Mouse (Mus musculus) CD8-positive naive resting alpha-beta T cell, adult 2 months (primary cell): ENCODE measurements around the gene Sgms1.

Experiments used
- DNase-seq, 2 experiments: peaks; one replicate each; pipeline ENCODE4 v3.0.0; 2022; ENCODE audit warnings: low read depth in 2 of 2, low spot score in 2 of 2

Sgms1 gene

DNA sequence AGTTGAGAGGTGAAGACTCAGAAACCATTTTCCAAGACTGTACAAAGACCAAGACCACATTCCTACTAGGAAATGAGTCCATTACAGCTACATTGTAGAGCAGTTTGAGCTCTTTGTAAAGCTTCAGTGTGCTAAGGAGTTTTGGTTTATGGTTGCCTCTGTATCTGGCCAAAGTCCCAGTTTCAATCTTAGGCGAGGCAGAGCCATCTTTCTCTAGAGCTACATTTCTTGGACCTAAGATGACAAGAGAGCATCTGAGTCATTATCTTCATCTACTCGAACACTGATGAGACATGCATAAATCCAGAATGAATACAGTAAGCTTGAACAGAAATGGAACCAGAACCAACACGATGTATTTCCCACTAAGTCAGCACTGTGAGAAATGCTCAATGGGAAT, 87.9 kb downstream of the Sgms1 start:
- no peak for DNase-seq

- DNase-seq: no peak
Observed at GRCm38 (mm10) chr19:32298221-32298620, 91.3 kb downstream of the Sgms1 start.

GRCm38 (mm10) chr19:32296863-32297262, 92.7 kb downstream of the Sgms1 start:
- DNase-seq: no peak

GRCm38 (mm10) chr19:32295581-32295980, 93.9 kb downstream of the Sgms1 start:
- no peak for DNase-seq

- no peak for DNase-seq
Observed at GRCm38 (mm10) chr19:32292782-32293776, 96.4 kb downstream of the Sgms1 start.

GRCm38 (mm10) chr19:32292067-32292739, 97.3 kb downstream of the Sgms1 start:
- DNase-seq: peak; percentile 37

GRCm38 (mm10) chr19:32291130-32291529, 98.4 kb downstream of the Sgms1 start:
- DNase-seq: no peak

DNA sequence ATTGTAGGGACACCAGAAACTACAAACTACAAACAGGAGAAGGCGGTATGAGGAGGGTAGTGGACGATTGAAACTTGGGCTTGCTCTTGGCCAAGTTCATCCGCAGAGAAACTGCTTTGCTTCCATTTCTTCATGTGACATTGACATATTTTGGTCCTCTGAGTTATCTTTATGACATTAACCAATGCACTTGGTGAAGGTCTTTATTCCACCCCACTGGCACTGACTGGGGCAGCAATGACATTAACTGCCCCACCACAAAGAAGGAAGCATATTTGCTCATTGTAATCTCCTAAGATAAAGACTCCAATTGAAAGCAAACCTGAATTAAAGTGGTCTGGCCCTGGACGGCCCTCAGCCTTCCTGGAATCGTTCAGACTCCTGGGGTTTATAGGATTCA, 100.6 kb downstream of the Sgms1 start:
- DNase-seq: no peak

DNA sequence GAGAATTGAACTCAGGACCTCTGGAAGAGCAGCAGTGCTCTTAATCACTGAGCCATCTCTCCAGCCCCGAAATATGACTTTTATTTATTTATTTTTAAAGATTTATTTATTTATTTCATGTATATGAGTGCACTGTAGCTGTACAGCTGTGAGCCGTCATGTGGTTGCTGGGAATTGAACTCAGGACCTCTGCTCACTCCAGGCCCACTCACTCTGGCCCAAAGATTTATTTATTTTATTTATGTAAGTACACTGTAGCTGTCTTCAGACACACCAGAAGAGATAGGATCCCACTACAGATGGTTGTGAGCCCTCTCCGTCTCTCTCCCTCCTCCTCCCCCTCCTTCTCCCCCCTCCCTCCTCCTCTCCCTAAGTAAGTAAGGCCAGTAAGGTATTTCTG, 101.7 kb downstream of the Sgms1 start:
- DNase-seq: no peak

DNA sequence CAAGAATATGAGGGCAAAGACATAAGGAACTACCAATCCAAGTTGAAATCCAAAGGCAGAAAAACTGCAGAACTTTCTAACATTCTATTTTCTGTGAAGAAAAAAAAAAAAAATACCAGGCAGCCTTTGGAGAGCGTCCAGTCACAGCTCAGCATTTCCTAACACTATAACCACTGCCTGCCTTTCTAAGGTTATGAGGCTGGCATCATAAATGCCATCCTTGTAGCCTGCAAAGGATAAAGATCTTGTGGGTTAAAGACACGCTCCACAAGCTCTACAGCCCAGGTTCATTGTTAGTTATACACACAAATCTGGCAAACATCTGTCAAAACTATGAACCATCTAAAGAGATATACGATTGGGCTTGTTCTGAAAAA, 104.1 kb downstream of the Sgms1 start:
- DNase-seq: no peak

DNA sequence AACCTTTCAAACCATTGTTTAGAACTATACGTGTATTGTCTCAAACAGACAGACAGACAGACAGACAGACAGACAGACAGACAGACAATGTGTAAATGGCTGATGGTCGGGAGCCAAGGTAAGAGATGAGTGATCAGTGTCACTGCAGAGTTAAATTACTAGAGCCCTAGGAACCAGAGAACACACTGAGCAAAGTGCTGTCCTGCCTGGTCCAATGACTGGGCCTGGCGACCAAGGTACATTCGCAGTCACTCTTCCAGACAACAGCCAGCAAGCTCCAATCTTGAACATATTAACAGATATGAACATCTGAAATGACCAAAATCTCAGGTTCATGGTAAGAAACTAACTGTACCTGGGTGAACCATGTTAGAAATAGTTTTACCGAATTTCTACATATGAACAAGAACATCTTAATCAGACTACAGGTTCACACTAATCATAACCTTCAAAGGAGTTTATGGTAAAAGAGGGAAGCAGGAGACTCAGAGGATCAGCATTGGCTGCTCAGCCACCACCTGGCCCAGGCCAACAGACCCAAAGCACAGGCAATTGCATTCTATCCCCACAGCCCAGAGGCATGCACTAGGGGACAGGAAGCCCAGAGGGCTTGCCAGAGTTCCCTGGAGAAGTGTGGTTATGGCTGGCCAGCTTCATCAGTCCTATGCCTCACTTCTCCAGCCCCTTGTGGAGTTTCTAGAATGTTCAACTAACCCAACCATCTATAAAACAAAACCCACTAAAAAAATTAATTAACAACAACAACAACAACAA, 104.6 kb downstream of the Sgms1 start:
- no peak for DNase-seq

- no peak for DNase-seq
Observed at GRCm38 (mm10) chr19:32281917-32282316, 107.6 kb downstream of the Sgms1 start.

GRCm38 (mm10) chr19:32280380-32280779, 109.1 kb downstream of the Sgms1 start:
- DNase-seq: no peak

GRCm38 (mm10) chr19:32279400-32279799, 110.1 kb downstream of the Sgms1 start:
- DNase-seq: no peak

GRCm38 (mm10) chr19:32277869-32278268, 111.6 kb downstream of the Sgms1 start:
- DNase-seq: no peak

GRCm38 (mm10) chr19:32277287-32277686, 112.2 kb downstream of the Sgms1 start:
- no peak for DNase-seq

DNA sequence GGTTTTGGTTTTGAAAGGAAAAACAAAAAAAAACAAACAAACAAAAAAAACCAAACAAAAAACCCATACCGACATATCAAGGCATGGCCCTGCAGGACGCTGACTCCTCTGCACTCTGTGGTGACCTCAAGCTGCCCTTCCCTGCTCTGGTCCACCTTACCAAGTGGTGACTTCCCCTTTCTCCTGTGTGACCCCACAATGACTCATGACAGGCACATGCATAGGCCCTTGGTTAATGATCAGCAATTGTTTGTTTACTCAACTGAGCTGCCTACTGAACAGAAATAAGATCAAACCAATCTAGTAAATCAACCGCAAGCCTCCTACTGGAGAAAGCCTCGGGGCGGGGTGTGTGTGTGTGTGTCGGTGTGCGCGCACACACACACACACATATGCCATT, 112.7 kb downstream of the Sgms1 start:
- DNase-seq: no peak

DNA sequence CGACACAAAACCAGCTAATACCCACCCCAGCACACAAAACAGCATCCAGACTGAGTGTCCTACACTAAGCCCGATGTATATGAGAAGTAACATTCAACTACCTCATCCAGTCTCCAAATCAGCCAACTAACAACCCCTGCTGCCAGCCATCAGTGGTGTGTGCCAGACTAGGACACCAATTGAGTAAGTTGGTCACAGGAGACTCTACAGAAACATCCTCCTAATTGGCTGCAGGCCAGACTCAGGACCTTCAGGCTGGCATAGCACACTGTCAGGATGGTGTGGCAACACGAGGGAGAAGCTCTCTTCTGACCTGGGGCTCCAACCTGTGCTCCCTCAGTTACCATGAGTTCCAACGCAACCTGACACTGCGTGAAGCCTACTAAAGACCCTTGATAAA, 113.3 kb downstream of the Sgms1 start:
- no peak for DNase-seq

GRCm38 (mm10) chr19:32275068-32275925, 114.2 kb downstream of the Sgms1 start:
- DNase-seq: peak; percentile 67 to 70

DNA sequence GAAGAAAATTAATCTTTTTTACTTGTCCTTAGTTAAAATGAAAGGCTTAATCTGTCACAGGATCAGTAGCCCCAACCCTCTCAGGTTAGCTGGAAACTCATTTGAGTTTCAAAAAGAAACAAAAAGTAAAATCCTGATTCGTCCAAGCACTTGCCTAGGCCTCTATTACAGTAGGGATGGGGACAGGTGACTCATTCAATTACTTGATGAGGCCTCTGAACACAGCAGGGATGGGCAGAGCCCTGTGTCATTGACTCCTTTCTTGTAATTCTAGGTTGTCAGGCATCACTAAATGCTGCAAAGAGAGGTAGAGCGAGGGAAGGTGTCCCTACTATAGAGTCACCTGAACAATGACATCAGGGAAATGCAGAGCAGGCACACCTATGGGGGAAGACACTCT, 115.4 kb downstream of the Sgms1 start:
- no peak for DNase-seq

DNA sequence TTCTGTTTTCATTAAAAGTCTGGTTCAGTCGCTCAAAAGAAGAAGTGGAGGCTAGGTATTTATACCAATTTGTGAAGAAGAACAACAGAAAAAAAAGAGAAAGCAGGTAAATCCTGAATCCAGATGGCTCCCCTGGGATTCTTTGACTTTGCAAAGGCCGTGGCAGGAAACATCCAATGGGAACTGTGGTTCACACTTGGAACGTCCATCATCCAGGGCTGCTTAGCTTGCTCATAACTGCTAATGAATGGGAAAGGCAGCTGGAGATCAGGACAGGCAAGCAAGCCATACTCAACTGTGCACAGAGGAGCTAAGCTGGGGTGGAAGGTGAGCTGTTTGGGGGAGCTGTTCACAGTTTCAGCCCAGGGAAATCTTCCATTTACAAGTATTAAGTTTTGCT, 115.8 kb downstream of the Sgms1 start:
- DNase-seq: no peak
